Mouse (Mus musculus): ENCODE data around the gene Adra2a.

- TF ChIP-seq CTCF (IDR thresholded peaks at IDR 0.05), result no peak
- TF ChIP-seq EP300 (IDR thresholded peaks at IDR 0.05), result no peak
Measured at GRCm38 (mm10) chr19:54043851-54044250, at the start of gene Adra2a.
